Comparison of ENCODE assay signal across 18 mouse cellular contexts in the genomic region with DNA sequence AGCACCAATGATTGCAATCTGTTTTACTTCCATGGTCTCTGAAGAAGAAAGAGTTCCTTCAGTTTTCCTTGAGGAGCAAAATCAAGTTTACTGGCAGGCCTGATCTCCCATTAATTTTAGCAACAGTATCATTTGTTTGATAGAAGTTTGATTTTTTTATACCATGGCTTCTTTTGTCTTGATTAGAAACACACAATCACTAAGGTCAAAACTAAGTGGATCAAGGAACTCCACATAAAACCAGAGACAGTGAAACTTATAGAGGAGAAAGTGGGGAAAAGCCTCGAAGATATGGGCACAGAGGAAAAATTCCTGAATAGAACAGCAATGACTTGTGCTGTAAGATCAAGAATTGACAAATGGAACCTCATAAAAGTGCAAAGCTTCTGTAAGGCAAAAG. TPM values are rescaled to one million over a fixed set of nuclear protein-coding genes. Genes with fewer than 3 reads are reported as not detected.
"Had no signal": no experiment of that assay in that cellular context is flagged by ENCODE, and none has a peak within 500 bp of the region (broad histone marks: within the 10 kb centered on the region; RNA-seq: fewer than 3 reads in every experiment).

Gene Gm4846, minus strand, starts transcription at position 101 of the 400 bp plus-strand sequence.

RNA-seq across cellular contexts. Expression of gene Gm4846, which starts in this region (rescaled TPM):
- polyA plus RNA-seq: cortical plate, adult 2 months; embryonic facial prominence, embryonic 10.5 days; embryonic facial prominence, embryonic 11.5 days; embryonic facial prominence, embryonic 13.5 days; embryonic facial prominence, embryonic 14.5 days; embryonic facial prominence, embryonic 15.5 days; erythroblast, embryonic 14.5 days; forebrain, embryonic 10.5 days; forebrain, embryonic 11.5 days; forebrain, embryonic 12.5 days; forebrain, embryonic 13.5 days; forebrain, embryonic 14.5 days; forebrain, embryonic 15.5 days; forebrain, embryonic 16.5 days; forebrain, postnatal 0 days; frontal cortex, adult 2 months; heart, adult 2 months; heart, embryonic 10.5 days had no signal
